Mouse (Mus musculus) retina, postnatal 7 days (tissue): ENCODE results near the gene Ercc4.

Experiments used
- DNase-seq: peaks from one replicate; pipeline ENCODE4 v3.0.0-alpha.2; 2012; ENCODE audit warnings: low read depth, low spot score

Ercc4 gene

DNA sequence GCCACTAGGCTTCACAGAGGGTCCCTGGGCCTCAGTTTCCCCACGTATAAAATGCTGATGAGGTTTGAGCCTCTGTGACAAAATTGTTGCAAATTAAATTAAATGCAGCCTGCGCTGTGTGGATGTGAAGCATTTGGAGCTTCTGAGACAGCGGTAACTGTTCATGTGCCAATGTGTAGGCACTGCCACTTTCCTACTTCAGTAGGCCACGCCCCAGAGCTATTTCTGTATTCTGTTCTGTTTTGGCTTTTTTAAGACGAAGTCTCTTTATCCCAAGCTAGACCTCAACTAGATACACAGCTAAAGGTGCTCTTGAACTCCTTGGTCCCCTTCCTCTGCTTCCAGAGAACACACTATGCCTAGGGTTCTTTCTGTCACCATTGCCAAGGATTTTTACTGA, 85.4 kb downstream of the Ercc4 start:
- no peak for DNase-seq

DNA sequence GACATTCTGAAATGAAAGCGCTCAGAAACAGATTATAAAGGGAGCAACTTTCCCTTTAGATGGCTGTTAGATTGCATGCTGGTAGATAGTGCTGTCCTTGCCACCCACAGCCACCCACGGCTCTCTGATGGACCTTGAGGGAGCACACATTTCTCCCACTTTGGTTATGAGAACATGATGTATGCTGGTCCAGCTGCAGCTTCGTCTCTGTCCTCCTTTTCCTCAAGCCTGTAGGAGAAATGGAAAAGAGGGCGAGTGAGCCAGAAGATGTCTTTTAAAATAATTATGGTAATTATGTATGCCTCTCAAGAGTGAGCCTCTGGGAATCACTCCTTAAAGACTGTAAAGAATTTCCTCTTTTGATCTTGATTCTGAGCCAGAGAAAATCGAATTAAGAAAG, 87.1 kb downstream of the Ercc4 start:
- DNase-seq, result no peak

DNA sequence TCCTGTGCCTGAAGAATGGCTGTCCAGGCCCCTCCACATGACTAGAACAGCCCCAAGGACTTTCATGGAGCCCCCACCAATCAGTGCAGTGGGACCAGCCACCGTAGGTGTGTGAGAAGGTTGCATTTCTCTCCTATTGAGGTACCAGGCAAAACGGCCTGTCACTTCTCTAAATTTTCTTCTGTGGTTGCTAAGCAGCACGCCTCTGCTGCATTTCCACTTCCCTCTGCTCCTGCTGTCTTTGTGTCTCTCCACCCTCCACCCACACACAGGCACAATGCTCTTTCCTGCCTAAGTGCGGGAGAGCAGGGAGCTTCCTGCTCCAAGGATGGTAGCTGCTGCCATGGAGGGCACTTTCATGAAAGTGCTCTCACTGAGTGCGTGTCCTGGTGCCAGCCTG, 87.8 kb downstream of the Ercc4 start:
- no peak for DNase-seq

DNA sequence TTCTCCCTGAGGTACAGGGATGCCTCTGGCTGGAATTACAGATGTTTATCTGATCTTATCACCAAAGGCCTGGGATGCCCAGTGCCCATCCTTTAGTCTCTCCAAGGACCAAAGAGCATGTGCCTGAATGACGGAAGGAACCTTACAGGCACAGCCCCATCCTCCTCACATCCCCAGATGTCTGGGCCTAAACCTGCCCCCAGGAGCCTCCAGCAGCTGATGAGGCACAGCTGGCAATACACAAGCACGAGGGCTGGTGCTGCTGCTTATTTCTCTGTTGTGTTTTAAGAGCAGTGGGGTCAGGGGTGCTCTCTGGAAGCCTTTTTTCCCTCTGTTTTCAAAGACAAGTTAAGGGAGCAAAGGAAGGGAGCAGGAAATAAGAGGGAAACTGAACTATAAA, 89.7 kb downstream of the Ercc4 start:
- DNase-seq, result no peak
